Mouse (Mus musculus): ENCODE results near the gene Slc12a5. TPM values are rescaled to one million over a fixed set of nuclear protein-coding genes. Genes with fewer than 3 reads are reported as not detected.

Slc12a5 gene
- total RNA-seq, 1 experiment from 2014 or later: 0.45 TPM

- no peak for ATAC-seq (replicated peaks in 1 of 2; ENCODE audit: insufficient read depth in 1 of 2, low FRiP score in 2 of 2, low TSS enrichment in 1 of 2, low read depth in 1 of 2, poor library complexity in 2 of 2, severe bottlenecking in 2 of 2)
Measured at GRCm38 (mm10) chr2:165042126-165042525, 81.5 kb downstream of the Slc12a5 start.

- ATAC-seq (replicated peaks in 1 of 2; ENCODE audit: insufficient read depth in 1 of 2, low FRiP score in 2 of 2, low TSS enrichment in 1 of 2, low read depth in 1 of 2, poor library complexity in 2 of 2, severe bottlenecking in 2 of 2): no peak
Measured at GRCm38 (mm10) chr2:165043090-165043636, 82.6 kb downstream of the Slc12a5 start.

GRCm38 (mm10) chr2:165043729-165044128 is 83.1 kb downstream of the Slc12a5 start:
- ATAC-seq (replicated peaks in 1 of 2; ENCODE audit: insufficient read depth in 1 of 2, low FRiP score in 2 of 2, low TSS enrichment in 1 of 2, low read depth in 1 of 2, poor library complexity in 2 of 2, severe bottlenecking in 2 of 2): no peak

- ATAC-seq (replicated peaks in 1 of 2; ENCODE audit: insufficient read depth in 1 of 2, low FRiP score in 2 of 2, low TSS enrichment in 1 of 2, low read depth in 1 of 2, poor library complexity in 2 of 2, severe bottlenecking in 2 of 2): no peak
Measured at GRCm38 (mm10) chr2:165049044-165049443, 88.4 kb downstream of the Slc12a5 start.

Other genes with a start within 250 kb of the Slc12a5 start
- gene Spint5, start 245.5 kb upstream of the Slc12a5 start, total RNA-seq (2017): not detected in 2 replicates
- gene Wfdc3, start 214.9 kb upstream of the Slc12a5 start, total RNA-seq (2017): 1.6 and 1.9 TPM in 2 replicates
- gene Dnttip1, start 214.8 kb upstream of the Slc12a5 start, total RNA-seq (2017): 22.9 and 31.3 TPM in 2 replicates
- gene Ube2c, start 190.9 kb upstream of the Slc12a5 start, total RNA-seq (2017): 60.3 and 131 TPM in 2 replicates
- 1.6 TPM in 1 of 2 replicates, not detected in the other for gene Tnnc2, start 180.8 kb upstream of the Slc12a5 start, total RNA-seq (2017)
- gene Snx21, start 175.0 kb upstream of the Slc12a5 start, total RNA-seq (2017): 2.0 and 2.2 TPM in 2 replicates
- gene Acot8, start 155.9 kb upstream of the Slc12a5 start, total RNA-seq (2017): 7.5 and 28.1 TPM in 2 replicates
- gene Zswim3, start 155.7 kb upstream of the Slc12a5 start, total RNA-seq (2017): 2.5 and 4.1 TPM in 2 replicates
- gene Zswim1, start 138.1 kb upstream of the Slc12a5 start, total RNA-seq (2017): 1.9 and 2.4 TPM in 2 replicates
- gene Spata25, start 132.3 kb upstream of the Slc12a5 start, total RNA-seq (2017): not detected in 2 replicates
- gene Ctsa, start 127.9 kb upstream of the Slc12a5 start, total RNA-seq (2017): 53.0 and 74.2 TPM in 2 replicates
- gene Neurl2, start 127.3 kb upstream of the Slc12a5 start, total RNA-seq (2017): 2.1 TPM in 1 of 2 replicates, not detected in the other
- 0.55 and 0.56 TPM in 2 replicates for gene Pltp, start 103.1 kb upstream of the Slc12a5 start, total RNA-seq (2017)
- gene Pcif1, start 81.5 kb upstream of the Slc12a5 start, total RNA-seq (2017): 19.7 and 23.4 TPM in 2 replicates
- gene Zfp335, start 49.0 kb upstream of the Slc12a5 start, total RNA-seq (2017): 6.6 and 10.5 TPM in 2 replicates
- 15.3 and 37.5 TPM in 2 replicates for gene Mmp9, start 20.0 kb upstream of the Slc12a5 start, total RNA-seq (2017)
- gene Ncoa5, start 74.1 kb downstream of the Slc12a5 start, total RNA-seq (2017): 42.7 and 58.0 TPM in 2 replicates
- gene Cd40, start 94.8 kb downstream of the Slc12a5 start, total RNA-seq (2017): 0.94 and 3.4 TPM in 2 replicates
- not detected in 2 replicates for gene 1700025C18Rik, start 129.9 kb downstream of the Slc12a5 start, total RNA-seq (2017)